In the genomic region with DNA sequence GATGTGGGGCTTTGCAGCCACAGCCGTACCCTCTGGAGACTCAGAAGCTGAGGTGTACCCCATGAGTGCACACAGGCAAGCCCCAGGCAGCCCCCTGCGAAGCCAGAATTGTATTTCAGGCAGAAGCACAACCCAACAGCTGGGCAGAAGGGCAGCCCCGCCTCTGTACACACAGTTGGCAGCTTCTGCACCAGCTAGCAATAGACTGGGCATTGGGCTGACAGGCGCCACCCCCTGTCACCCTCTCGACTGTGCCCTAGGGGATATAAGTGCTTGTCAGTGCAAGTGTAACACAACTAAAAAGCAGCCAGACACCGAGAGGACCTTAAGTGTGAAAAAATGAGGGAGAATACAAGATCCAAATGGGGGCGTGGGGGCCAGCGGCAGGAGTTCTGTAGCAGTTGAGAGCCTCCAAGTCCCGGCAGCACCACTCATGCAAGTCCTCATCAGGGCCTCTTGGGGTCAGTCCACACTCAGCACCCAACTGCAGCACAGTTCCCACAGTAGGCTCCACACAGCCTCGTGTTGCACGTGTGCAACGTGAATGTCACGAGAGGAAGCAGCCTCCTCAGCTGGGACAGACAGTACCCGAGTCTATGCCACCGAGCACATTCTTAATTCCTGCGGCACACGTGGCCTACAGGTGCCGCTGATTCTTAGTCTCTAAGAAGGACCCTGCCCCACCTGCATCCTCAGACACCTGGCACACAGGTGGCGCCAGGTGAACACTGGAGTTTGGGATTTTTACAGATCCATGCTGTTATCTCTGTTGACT, we compare ENCODE assay signal across 10 mouse cellular contexts.
DNase-seq lines count a peak whose midpoint lies in the region; ATAC-seq and TF ChIP-seq lines count a peak whose summit lies in the region.
"Had no signal": no experiment of that assay in that cellular context is flagged by ENCODE, and none has a peak within 500 bp of the region (broad histone marks: within the 10 kb centered on the region; RNA-seq: fewer than 3 reads in every experiment).

No protein-coding gene starts in this region.

- TF ChIP-seq CTCF in C2C12 (IDR thresholded peaks at IDR 0.05; ENCODE audit: control insufficient read depth, insufficient read depth, insufficient read length) = no peak

- WGBS in kidney, embryonic 15.5 days = 70% methylated on average over 19 of the region's 19 CpGs
- WGBS in embryonic facial prominence, embryonic 10.5 days = 72% methylated on average over 19 of the region's 19 CpGs

- H3K9me3 ChIP-seq in kidney, embryonic 15.5 days (replicated peaks) = no peaks in the 10 kb centered on the region
- H3K9me3 ChIP-seq in embryonic facial prominence, embryonic 10.5 days = no peaks in the 10 kb centered on the region
- H3K9me3 ChIP-seq: neural tube, embryonic 12.5 days had no signal

- no peaks in the 10 kb centered on the region for H3K27me3 ChIP-seq in kidney, embryonic 15.5 days
- no peaks in the 10 kb centered on the region for H3K27me3 ChIP-seq in C2C12 (ENCODE audit: control insufficient read depth, insufficient read depth, insufficient read length)
- no peaks in the 10 kb centered on the region for H3K27me3 ChIP-seq in embryonic facial prominence, embryonic 10.5 days (replicated peaks; ENCODE audit: low read depth, poor library complexity, severe bottlenecking)
- H3K27me3 ChIP-seq: neural tube, embryonic 12.5 days; Patski had no signal

- peaks cover 27% of the 10 kb centered on the region for H3K79me3 ChIP-seq in C2C12 (ENCODE audit: low read depth)

- H3K9ac ChIP-seq in kidney, embryonic 15.5 days = no peak overlapping the region
- H3K9ac ChIP-seq: neural tube, embryonic 12.5 days had no signal

- H3K4me2 ChIP-seq in kidney, embryonic 15.5 days = no peak overlapping the region
- H3K4me2 ChIP-seq: neural tube, embryonic 12.5 days had no signal

- peak overlapping the region; percentile 19 for H3ac ChIP-seq in C2C12 (ENCODE audit: control insufficient read depth, insufficient read length, low read depth)

- H3K4me3 ChIP-seq in kidney, embryonic 15.5 days (replicated peaks) = no peak overlapping the region
- no peak overlapping the region for H3K4me3 ChIP-seq in C2C12 (ENCODE audit: insufficient read depth, poor library complexity, severe bottlenecking)
- no peak overlapping the region for H3K4me3 ChIP-seq in embryonic facial prominence, embryonic 10.5 days
- H3K4me3 ChIP-seq: neural tube, embryonic 12.5 days had no signal

- no peak for ATAC-seq in kidney, embryonic 15.5 days (replicated peaks; ENCODE audit: low FRiP score)

- H3K79me2 ChIP-seq in C2C12 (ENCODE audit: control insufficient read depth, insufficient read depth) = peaks cover 44% of the 10 kb centered on the region

- peaks cover 96% of the 10 kb centered on the region for H3K4me1 ChIP-seq in kidney, embryonic 15.5 days
- peaks cover 100% of the 10 kb centered on the region for H3K4me1 ChIP-seq in embryonic facial prominence, embryonic 10.5 days

- peak overlapping the region; percentile 96 for H3K27ac ChIP-seq in kidney, embryonic 15.5 days
- peak overlapping the region; percentile 95 for H3K27ac ChIP-seq in embryonic facial prominence, embryonic 10.5 days (replicated peaks)
- H3K27ac ChIP-seq: neural tube, embryonic 12.5 days had no signal

- peaks cover 10% of the 10 kb centered on the region; the same call in 1 of the 2 replicates for H3K36me3 ChIP-seq in kidney, embryonic 15.5 days
- peaks cover 4% of the 10 kb centered on the region for H3K36me3 ChIP-seq in C2C12 (ENCODE audit: control insufficient read depth, insufficient read depth)
- peaks cover 12% of the 10 kb centered on the region for H3K36me3 ChIP-seq in embryonic facial prominence, embryonic 10.5 days (replicated peaks)
- H3K36me3 ChIP-seq: neural tube, embryonic 12.5 days had no signal

- DNase-seq in kidney, adult 18-20 months = no peak
- DNase-seq in embryonic facial prominence, embryonic 10.5 days (ENCODE audit: low spot score) = no peak
- peak; percentile 41 to 52 for DNase-seq in heart, postnatal 14 days
- no peak for DNase-seq in right cerebral cortex, postnatal 4 days
- DNase-seq in ovary, postnatal 36 days (ENCODE audit: low spot score) = no peak
- no peak for DNase-seq in cerebellum, adult 9-10 months

- intact Hi-C loops in heart, postnatal 14 days (cut with DNase I) = no loop called here

TF ChIP-seq in C2C12, 6 proteins besides CTCF, POLR2A, EP300 and RAD21:
- no peak for TF ChIP-seq FOSL1 (IDR thresholded peaks at IDR 0.05; ENCODE audit: insufficient read depth, low read length, poor library complexity, severe bottlenecking)
- TF ChIP-seq USF1 (IDR thresholded peaks at IDR 0.05; ENCODE audit: low read depth) = no peak
- no peak for TF ChIP-seq MYOD1 (IDR thresholded peaks at IDR 0.05; ENCODE audit: control insufficient read depth, insufficient read length, low read depth)
- TF ChIP-seq MAX (IDR thresholded peaks at IDR 0.05) = no peak
- no peak for TF ChIP-seq CEBPB (IDR thresholded peaks at IDR 0.05; ENCODE audit: low read depth)
- no peak for TF ChIP-seq MYOG (IDR thresholded peaks at IDR 0.05; ENCODE audit: control insufficient read depth, extremely low read depth, insufficient read length)

Comparison
In these comparisons a context has a peak if more than half of its experiments do, and no peak if none do; other contexts are left out.
1. DNase-seq: peak in heart, postnatal 14 days (2 of 2); none in kidney, adult 18-20 months (single experiment), embryonic facial prominence, embryonic 10.5 days (single experiment), right cerebral cortex, postnatal 4 days (single experiment), ovary, postnatal 36 days (single experiment) and cerebellum, adult 9-10 months (single experiment).